Mouse (Mus musculus): ENCODE results near the gene Dnmt3a. TPM values are rescaled to one million over a fixed set of nuclear protein-coding genes. Genes with fewer than 3 reads are reported as not detected.

Gene Dnmt3a
- polyA plus RNA-seq, 1 experiment, result 4.6 TPM

DNA sequence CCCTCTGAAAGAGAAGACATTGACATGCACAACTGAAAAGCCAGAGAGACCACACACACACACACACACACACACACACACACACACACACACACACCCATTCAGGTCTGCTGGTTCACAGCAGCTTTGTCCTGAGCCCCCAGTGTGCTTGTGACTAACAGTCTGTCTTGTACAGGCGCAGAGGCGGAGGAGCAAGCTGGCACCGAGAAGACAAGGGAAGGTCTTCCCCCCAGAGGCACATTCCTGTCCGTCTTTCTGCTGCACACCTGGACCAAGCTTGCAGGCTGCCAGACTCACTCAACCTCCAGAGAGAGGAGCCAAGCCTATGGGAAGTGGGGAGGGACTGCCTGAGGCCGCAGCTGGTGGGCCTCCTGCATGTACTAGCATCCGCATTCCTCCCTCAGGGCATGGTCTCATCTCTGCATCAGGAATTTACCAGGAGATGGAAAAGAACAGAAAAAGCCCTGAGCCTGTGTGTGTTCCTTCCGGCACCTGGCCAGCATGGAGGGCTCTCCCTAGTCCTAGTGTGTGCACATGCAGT lies 24.8 kb upstream of the Dnmt3a start:
- no peak overlapping the region for H3ac ChIP-seq (ENCODE audit: control insufficient read depth, insufficient read length, low read depth)
- no peaks in the 10 kb centered on the region for H3K36me3 ChIP-seq (ENCODE audit: control insufficient read depth, insufficient read depth)
- H3K79me2 ChIP-seq (ENCODE audit: control insufficient read depth, insufficient read depth), result no peaks in the 10 kb centered on the region
- H3K79me3 ChIP-seq (ENCODE audit: low read depth), result no peaks in the 10 kb centered on the region
- no peaks in the 10 kb centered on the region for H3K27me3 ChIP-seq (ENCODE audit: control insufficient read depth, insufficient read depth, insufficient read length)
- no peak overlapping the region for H3K4me3 ChIP-seq (ENCODE audit: insufficient read depth, poor library complexity, severe bottlenecking)
- TF ChIP-seq CEBPB (IDR thresholded peaks at IDR 0.05; ENCODE audit: low read depth), result no peak
- TF ChIP-seq MYOG (IDR thresholded peaks at IDR 0.05; ENCODE audit: control insufficient read depth, extremely low read depth, insufficient read length), result no peak
- TF ChIP-seq USF1 (IDR thresholded peaks at IDR 0.05; ENCODE audit: low read depth), result no peak
- no peak for TF ChIP-seq MYOD1 (IDR thresholded peaks at IDR 0.05; ENCODE audit: control insufficient read depth, insufficient read length, low read depth)
- no peak for TF ChIP-seq MAX (IDR thresholded peaks at IDR 0.05)
- TF ChIP-seq CTCF (IDR thresholded peaks at IDR 0.05; ENCODE audit: control insufficient read depth, insufficient read depth, insufficient read length), result no peak
- TF ChIP-seq FOSL1 (IDR thresholded peaks at IDR 0.05; ENCODE audit: insufficient read depth, low read length, poor library complexity, severe bottlenecking), result no peak

DNA sequence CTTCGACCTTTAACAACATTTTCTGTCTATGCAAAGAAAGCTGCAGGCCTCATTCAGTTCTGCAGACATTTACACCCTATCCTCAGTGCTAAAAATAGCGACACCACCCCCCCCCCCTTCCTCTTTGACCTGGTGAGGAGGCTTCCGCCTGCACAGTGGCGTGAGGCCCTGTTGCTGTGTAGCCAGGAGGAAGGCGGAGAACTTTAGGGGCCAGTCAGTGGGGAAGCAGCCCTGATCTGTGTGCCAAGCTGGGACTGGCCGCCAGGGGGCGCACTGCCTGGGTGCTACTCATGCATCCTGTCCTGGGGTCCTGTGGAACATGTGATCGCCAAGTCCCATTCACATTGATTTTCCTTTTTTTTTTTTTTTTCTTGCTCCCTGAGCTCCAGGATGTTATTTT lies 24.3 kb upstream of the Dnmt3a start:
- H3ac ChIP-seq (ENCODE audit: control insufficient read depth, insufficient read length, low read depth), result no peak overlapping the region
- no peaks in the 10 kb centered on the region for H3K36me3 ChIP-seq (ENCODE audit: control insufficient read depth, insufficient read depth)
- H3K79me3 ChIP-seq (ENCODE audit: low read depth), result no peaks in the 10 kb centered on the region
- H3K27me3 ChIP-seq (ENCODE audit: control insufficient read depth, insufficient read depth, insufficient read length), result no peaks in the 10 kb centered on the region
- TF ChIP-seq MAX (IDR thresholded peaks at IDR 0.05), result no peak
- peak; percentile 92 for TF ChIP-seq CTCF (IDR thresholded peaks at IDR 0.05; ENCODE audit: control insufficient read depth, insufficient read depth, insufficient read length)
- no peak for TF ChIP-seq CEBPB (IDR thresholded peaks at IDR 0.05; ENCODE audit: low read depth)
- TF ChIP-seq MYOG (IDR thresholded peaks at IDR 0.05; ENCODE audit: control insufficient read depth, extremely low read depth, insufficient read length), result no peak
- TF ChIP-seq USF1 (IDR thresholded peaks at IDR 0.05; ENCODE audit: low read depth), result no peak
- no peaks in the 10 kb centered on the region for H3K79me2 ChIP-seq (ENCODE audit: control insufficient read depth, insufficient read depth)
- no peak overlapping the region for H3K4me3 ChIP-seq (ENCODE audit: insufficient read depth, poor library complexity, severe bottlenecking)

DNA sequence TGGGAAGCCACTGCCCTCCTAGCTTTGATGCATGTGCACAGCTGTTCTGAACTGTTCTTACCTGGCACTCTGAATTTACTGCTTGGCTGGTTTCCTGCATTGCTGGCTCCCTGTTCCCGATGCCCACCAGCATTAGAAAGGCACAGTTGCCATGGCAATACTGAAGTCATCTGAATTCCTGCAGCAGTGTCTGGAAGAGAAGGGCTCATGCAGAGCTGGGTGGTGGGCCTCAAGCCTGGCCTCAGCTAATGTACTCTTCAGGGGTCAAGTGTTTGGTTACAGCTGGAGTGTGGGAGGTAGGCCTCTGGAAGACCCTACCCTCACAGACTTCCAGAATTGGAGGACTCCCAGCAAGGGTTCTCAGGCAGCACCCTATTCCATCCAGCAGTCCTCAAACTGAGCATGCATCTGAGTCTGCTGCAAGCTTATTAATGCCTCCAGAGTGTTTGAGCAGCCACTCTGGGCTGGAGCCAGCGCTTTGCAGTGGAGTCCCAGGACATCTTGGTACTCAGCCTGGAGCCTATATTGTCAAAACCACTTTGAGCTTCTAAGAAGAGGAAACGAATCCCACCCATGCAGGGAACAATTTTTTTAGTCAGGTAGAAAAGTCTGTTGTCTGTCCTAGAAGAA lies 22.5 kb upstream of the Dnmt3a start:
- H3K27me3 ChIP-seq (ENCODE audit: control insufficient read depth, insufficient read depth, insufficient read length), result no peaks in the 10 kb centered on the region
- no peak overlapping the region for H3ac ChIP-seq (ENCODE audit: control insufficient read depth, insufficient read length, low read depth)
- no peak overlapping the region for H3K4me3 ChIP-seq (ENCODE audit: insufficient read depth, poor library complexity, severe bottlenecking)
- H3K79me3 ChIP-seq (ENCODE audit: low read depth), result no peaks in the 10 kb centered on the region
- H3K36me3 ChIP-seq (ENCODE audit: control insufficient read depth, insufficient read depth), result no peaks in the 10 kb centered on the region
- no peaks in the 10 kb centered on the region for H3K79me2 ChIP-seq (ENCODE audit: control insufficient read depth, insufficient read depth)
- TF ChIP-seq MYOD1 (IDR thresholded peaks at IDR 0.05; ENCODE audit: control insufficient read depth, insufficient read length, low read depth) (no peak), FOSL1 (IDR thresholded peaks at IDR 0.05; ENCODE audit: insufficient read depth, low read length, poor library complexity, severe bottlenecking) (no peak), MAX (IDR thresholded peaks at IDR 0.05) (no peak), USF1 (IDR thresholded peaks at IDR 0.05; ENCODE audit: low read depth) (no peak), CTCF (IDR thresholded peaks at IDR 0.05; ENCODE audit: control insufficient read depth, insufficient read depth, insufficient read length) (no peak), MYOG (IDR thresholded peaks at IDR 0.05; ENCODE audit: control insufficient read depth, extremely low read depth, insufficient read length) (no peak), CEBPB (IDR thresholded peaks at IDR 0.05; ENCODE audit: low read depth) (no peak)

DNA sequence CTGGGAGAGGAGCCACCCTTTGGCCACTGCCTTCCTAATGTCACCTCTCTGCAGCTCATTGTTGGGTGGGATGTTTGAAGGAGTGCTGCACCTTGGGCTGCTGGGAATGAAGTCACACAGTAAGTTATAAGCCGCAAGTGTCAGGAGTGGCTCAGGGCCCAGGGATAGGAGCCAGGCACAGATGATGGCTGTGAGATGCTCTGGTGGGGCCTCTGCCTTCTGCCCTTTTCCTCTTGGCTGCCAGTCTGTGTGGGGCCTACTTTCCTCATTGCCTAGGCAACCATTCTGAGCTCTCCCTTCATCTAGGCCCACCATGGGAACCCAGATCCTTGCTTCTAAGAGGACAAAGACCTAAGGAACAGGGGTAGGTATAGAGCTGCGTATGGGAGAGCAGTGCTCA lies 21.5 kb upstream of the Dnmt3a start:
- Histone ChIP-seq H3K4me3 (ENCODE audit: insufficient read depth, poor library complexity, severe bottlenecking) (no peak overlapping the region), H3K36me3 (ENCODE audit: control insufficient read depth, insufficient read depth) (no peaks in the 10 kb centered on the region), H3K79me2 (ENCODE audit: control insufficient read depth, insufficient read depth) (no peaks in the 10 kb centered on the region), H3ac (ENCODE audit: control insufficient read depth, insufficient read length, low read depth) (no peak overlapping the region), H3K79me3 (ENCODE audit: low read depth) (no peaks in the 10 kb centered on the region), H3K27me3 (ENCODE audit: control insufficient read depth, insufficient read depth, insufficient read length) (no peaks in the 10 kb centered on the region)
- no peak for TF ChIP-seq CEBPB (IDR thresholded peaks at IDR 0.05; ENCODE audit: low read depth)
- no peak for TF ChIP-seq FOSL1 (IDR thresholded peaks at IDR 0.05; ENCODE audit: insufficient read depth, low read length, poor library complexity, severe bottlenecking)
- TF ChIP-seq MYOG (IDR thresholded peaks at IDR 0.05; ENCODE audit: control insufficient read depth, extremely low read depth, insufficient read length), result no peak
- no peak for TF ChIP-seq USF1 (IDR thresholded peaks at IDR 0.05; ENCODE audit: low read depth)
- no peak for TF ChIP-seq MYOD1 (IDR thresholded peaks at IDR 0.05; ENCODE audit: control insufficient read depth, insufficient read length, low read depth)
- TF ChIP-seq MAX (IDR thresholded peaks at IDR 0.05), result no peak
- no peak for TF ChIP-seq CTCF (IDR thresholded peaks at IDR 0.05; ENCODE audit: control insufficient read depth, insufficient read depth, insufficient read length)

DNA sequence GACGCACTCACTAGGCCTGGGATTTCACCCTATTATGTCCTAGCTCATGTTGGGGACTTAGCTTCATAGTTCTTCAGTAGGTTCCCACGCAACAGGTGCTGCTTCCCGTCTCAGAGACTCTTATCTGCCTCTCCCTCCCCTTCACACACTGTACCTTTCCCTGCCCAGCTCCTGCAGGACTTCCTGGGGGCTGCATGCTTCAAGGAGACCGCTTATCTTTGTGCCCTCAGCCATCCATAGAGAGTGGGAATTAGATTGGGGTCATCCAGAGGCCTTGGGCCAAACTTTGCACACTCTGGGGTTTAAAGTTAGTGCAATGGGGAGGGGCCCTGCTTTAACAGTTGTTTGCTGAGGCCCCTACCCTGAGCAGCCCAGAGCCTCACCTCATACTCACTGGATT lies 21.1 kb upstream of the Dnmt3a start:
- no peaks in the 10 kb centered on the region for H3K36me3 ChIP-seq (ENCODE audit: control insufficient read depth, insufficient read depth)
- no peaks in the 10 kb centered on the region for H3K27me3 ChIP-seq (ENCODE audit: control insufficient read depth, insufficient read depth, insufficient read length)
- no peaks in the 10 kb centered on the region for H3K79me2 ChIP-seq (ENCODE audit: control insufficient read depth, insufficient read depth)
- TF ChIP-seq FOSL1 (IDR thresholded peaks at IDR 0.05; ENCODE audit: insufficient read depth, low read length, poor library complexity, severe bottlenecking), result no peak
- TF ChIP-seq USF1 (IDR thresholded peaks at IDR 0.05; ENCODE audit: low read depth), result no peak
- TF ChIP-seq CEBPB (IDR thresholded peaks at IDR 0.05; ENCODE audit: low read depth), result no peak
- TF ChIP-seq MAX (IDR thresholded peaks at IDR 0.05), result no peak
- no peak for TF ChIP-seq MYOD1 (IDR thresholded peaks at IDR 0.05; ENCODE audit: control insufficient read depth, insufficient read length, low read depth)
- no peak for TF ChIP-seq MYOG (IDR thresholded peaks at IDR 0.05; ENCODE audit: control insufficient read depth, extremely low read depth, insufficient read length)
- TF ChIP-seq CTCF (IDR thresholded peaks at IDR 0.05; ENCODE audit: control insufficient read depth, insufficient read depth, insufficient read length), result no peak
- no peak overlapping the region for H3K4me3 ChIP-seq (ENCODE audit: insufficient read depth, poor library complexity, severe bottlenecking)
- no peak overlapping the region for H3ac ChIP-seq (ENCODE audit: control insufficient read depth, insufficient read length, low read depth)
- no peaks in the 10 kb centered on the region for H3K79me3 ChIP-seq (ENCODE audit: low read depth)

All from C2C12 (cell line).